Mouse (Mus musculus) neural tube, embryonic 13.5 days (tissue): ENCODE results near the gene Palld. TPM values are rescaled to one million over a fixed set of nuclear protein-coding genes. Genes with fewer than 3 reads are reported as not detected.
A peak's percentile ranks its signal among the peaks of the same experiment; 100 is the strongest.

Source experiments
- ATAC-seq: fragments of 200-750 bp; cut with Nextera tagmentation; 2 replicates; pipeline ENCODE4 v1.8.0; 2017; ENCODE audit warnings: low read depth, mild to moderate bottlenecking, moderate TSS enrichment, moderate library complexity
- H3K27ac ChIP-seq: fragments of 300-500 bp; sonication (generic); replicated peaks from 2 replicates; pipeline ENCODE4 v1.5.1; 2015; ENCODE audit warnings: moderate library complexity, mild to moderate bottlenecking, inconsistent platforms
- H3K27me3 ChIP-seq: fragments of 300-500 bp; sonication (generic); 2 replicates; pipeline ENCODE4 v1.6.1; 2015; ENCODE audit warnings: mild to moderate bottlenecking, inconsistent platforms
- H3K36me3 ChIP-seq: fragments of 300-500 bp; sonication (generic); 2 replicates; pipeline ENCODE4 v1.6.1; 2015; ENCODE audit warnings: mild to moderate bottlenecking, inconsistent platforms
- H3K4me1 ChIP-seq: fragments of 300-500 bp; sonication (generic); replicated peaks from 2 replicates; pipeline ENCODE4 v1.6.1; 2015; ENCODE audit warnings: inconsistent platforms
- H3K4me2 ChIP-seq: fragments of 300-500 bp; sonication (generic); 2 replicates; pipeline ENCODE4 v1.6.1; 2015; ENCODE audit warnings: inconsistent platforms, mild to moderate bottlenecking, moderate library complexity
- H3K4me3 ChIP-seq: fragments of 300-500 bp; sonication (generic); 2 replicates; pipeline ENCODE4 v1.5.1; 2015; ENCODE audit warnings: mild to moderate bottlenecking, inconsistent platforms
- H3K9ac ChIP-seq: fragments of 300-500 bp; sonication (generic); 2 replicates; pipeline ENCODE4 v1.6.1; 2015; ENCODE audit warnings: moderate library complexity, mild to moderate bottlenecking, inconsistent platforms
- H3K9me3 ChIP-seq: fragments of 300-500 bp; sonication (generic); 2 replicates; pipeline ENCODE4 v1.6.1; 2016; ENCODE audit warnings: inconsistent platforms
- WGBS: fragments of 180-500 bp; shearing (Covaris S2); methylation state at CpG from one replicate; pipeline ENCODE4 v1.1.7; 2015; 5-methylcytosine and 5-hydroxymethylcytosine counted together
- polyA plus RNA-seq: library from polyadenylated mRNA; unstranded; fragments of >200 nt; fragmentation: Nextera tagmentation; extraction: Ambion mirVana; gene quantifications from 2 replicates; pipeline ENCODE4 v1.2.1, GENCODE M21; 2015

Palld gene
- polyA plus RNA-seq, 1 experiment from 2014 or later, result 24.0 TPM

GRCm38 (mm10) chr8:61582547-61582946, 319.9 kb downstream of the Palld start:
- no peaks in the 10 kb centered on the region for H3K36me3 ChIP-seq
- H3K4me2 ChIP-seq, result no peak overlapping the region
- no peak overlapping the region for H3K4me3 ChIP-seq
- WGBS, result 83% methylated on average over 8 of the region's 8 CpGs
- H3K27ac ChIP-seq, result no peak overlapping the region
- no peaks in the 10 kb centered on the region for H3K9me3 ChIP-seq
- no peak for ATAC-seq
- H3K4me1 ChIP-seq, result 0 out of 2 replicates have a peak, but pooled peaks cover 3% of the 10 kb centered on the region
- H3K9ac ChIP-seq, result no peak overlapping the region
- H3K27me3 ChIP-seq, result no peaks in the 10 kb centered on the region

DNA sequence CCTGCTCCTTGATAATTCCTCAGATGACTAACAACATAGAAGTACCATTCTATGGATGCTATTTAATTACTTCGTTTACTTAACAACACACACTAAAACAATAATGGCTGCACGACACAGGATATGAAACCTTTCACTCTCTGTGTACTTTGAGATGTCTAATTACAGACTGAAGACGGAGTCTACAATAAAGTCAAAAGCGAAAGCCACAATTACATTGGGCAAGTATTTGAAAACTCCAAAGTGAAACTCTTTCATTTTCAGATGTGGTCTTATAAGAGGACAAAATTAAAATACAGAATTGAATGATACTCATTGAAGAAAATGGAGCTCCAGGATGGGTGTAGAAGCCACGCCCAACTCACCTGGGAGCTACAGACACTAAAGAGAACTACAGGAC, 321.2 kb downstream of the Palld start:
- Histone ChIP-seq H3K36me3 (no peaks in the 10 kb centered on the region), H3K27me3 (no peaks in the 10 kb centered on the region), H3K4me3 (no peak overlapping the region), H3K27ac (no peak overlapping the region), H3K9ac (no peak overlapping the region), H3K4me2 (no peak overlapping the region), H3K4me1 (0 out of 2 replicates have a peak, but pooled peaks cover 3% of the 10 kb centered on the region), H3K9me3 (no peaks in the 10 kb centered on the region)
- ATAC-seq, result no peak
- 91% methylated on average over 5 of the region's 5 CpGs for WGBS

GRCm38 (mm10) chr8:61579831-61580230, 322.7 kb downstream of the Palld start:
- Histone ChIP-seq H3K4me2 (no peak overlapping the region), H3K9me3 (no peaks in the 10 kb centered on the region), H3K36me3 (no peaks in the 10 kb centered on the region), H3K4me1 (0 out of 2 replicates have a peak, but pooled peaks cover 3% of the 10 kb centered on the region), H3K4me3 (no peak overlapping the region), H3K27me3 (no peaks in the 10 kb centered on the region), H3K27ac (no peak overlapping the region), H3K9ac (no peak overlapping the region)
- 79% methylated on average over 4 of the region's 4 CpGs for WGBS
- peak; percentile 59; the same call in 1 of the 2 replicates for ATAC-seq

GRCm38 (mm10) chr8:61578754-61579153, 323.7 kb downstream of the Palld start:
- Histone ChIP-seq H3K27me3 (no peaks in the 10 kb centered on the region), H3K36me3 (no peaks in the 10 kb centered on the region), H3K4me3 (no peak overlapping the region), H3K27ac (no peak overlapping the region), H3K9ac (no peak overlapping the region), H3K4me2 (no peak overlapping the region), H3K4me1 (0 out of 2 replicates have a peak, but pooled peaks cover 3% of the 10 kb centered on the region), H3K9me3 (no peaks in the 10 kb centered on the region)
- no peak for ATAC-seq
- 87% methylated on average over 6 of the region's 6 CpGs for WGBS

GRCm38 (mm10) chr8:61575096-61575653, 327.3 kb downstream of the Palld start:
- no peak for ATAC-seq
- H3K4me3 ChIP-seq, result no peak overlapping the region
- H3K9ac ChIP-seq, result no peak overlapping the region
- H3K27ac ChIP-seq, result no peak overlapping the region
- 69% methylated on average over 4 of the region's 4 CpGs for WGBS
- H3K4me1 ChIP-seq, result no peaks in the 10 kb centered on the region
- no peaks in the 10 kb centered on the region for H3K9me3 ChIP-seq
- no peaks in the 10 kb centered on the region for H3K27me3 ChIP-seq
- no peak overlapping the region for H3K4me2 ChIP-seq
- no peaks in the 10 kb centered on the region for H3K36me3 ChIP-seq

DNA sequence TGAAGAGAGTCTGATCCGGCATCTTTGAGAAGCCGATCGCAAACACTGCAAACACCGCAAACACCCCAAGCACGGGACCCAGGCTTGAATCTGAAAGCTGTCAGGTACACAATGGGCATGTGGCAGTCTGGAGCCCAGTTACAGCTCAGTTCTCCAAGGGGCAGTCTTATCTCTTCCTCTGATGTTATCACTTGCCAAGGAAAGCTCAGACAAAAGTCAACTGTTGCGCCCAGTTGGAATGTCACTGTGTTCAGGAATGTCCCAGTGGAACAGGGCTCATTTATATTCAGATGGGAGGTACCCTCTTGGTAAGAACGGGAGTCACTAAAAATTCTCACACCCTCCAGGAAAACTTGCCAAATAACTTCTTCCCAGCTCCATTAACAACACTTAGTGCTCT, 328.0 kb downstream of the Palld start:
- 89% methylated on average over 7 of the region's 7 CpGs for WGBS
- ATAC-seq, result no peak
- Histone ChIP-seq H3K36me3 (no peaks in the 10 kb centered on the region), H3K4me2 (no peak overlapping the region), H3K4me1 (0 out of 2 replicates have a peak, but pooled peaks cover 2% of the 10 kb centered on the region), H3K9me3 (no peaks in the 10 kb centered on the region), H3K27me3 (no peaks in the 10 kb centered on the region), H3K9ac (no peak overlapping the region), H3K27ac (no peak overlapping the region), H3K4me3 (no peak overlapping the region)

DNA sequence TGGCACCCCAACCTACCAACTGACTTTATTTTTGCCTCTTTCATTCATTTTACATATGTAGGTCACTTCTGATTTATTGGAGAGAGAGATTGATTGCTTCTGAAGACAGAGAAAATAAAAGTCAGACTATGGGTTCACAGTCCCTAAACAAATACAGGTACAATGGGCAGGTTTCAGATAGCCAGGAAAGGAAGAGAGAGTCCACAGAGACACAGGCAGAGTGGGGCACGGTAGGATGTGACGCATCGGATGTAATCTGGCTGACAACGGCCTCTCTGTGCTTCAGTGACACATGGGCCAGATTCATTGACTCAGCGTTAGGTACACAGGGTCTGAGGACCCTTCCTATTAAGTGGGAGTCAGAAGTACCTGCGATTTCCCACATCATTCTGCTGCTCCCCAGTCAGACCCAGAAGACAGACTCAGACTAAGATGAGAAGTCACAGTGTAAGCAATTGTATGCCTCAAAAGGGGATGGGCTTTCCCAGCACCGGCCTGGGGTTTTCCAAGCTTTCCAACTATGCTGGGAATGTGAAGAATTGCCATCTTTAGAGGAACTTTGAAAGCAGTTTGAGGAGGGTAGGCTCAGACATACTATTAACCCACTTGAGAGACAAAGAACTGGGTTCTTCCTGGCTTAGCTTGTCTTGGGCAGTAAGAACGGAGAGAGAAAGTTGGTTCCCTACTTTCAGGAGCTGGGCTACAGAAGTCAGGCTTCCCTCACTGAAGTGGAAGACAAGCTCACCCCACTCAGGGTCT, 329.1 kb downstream of the Palld start:
- 75% methylated on average over 8 of the region's 8 CpGs for WGBS
- no peak overlapping the region for H3K4me3 ChIP-seq
- H3K27ac ChIP-seq, result no peak overlapping the region
- ATAC-seq, result no peak
- H3K9me3 ChIP-seq, result no peaks in the 10 kb centered on the region
- no peak overlapping the region for H3K9ac ChIP-seq
- H3K4me1 ChIP-seq, result 0 out of 2 replicates have a peak, but pooled peaks cover 4% of the 10 kb centered on the region
- no peaks in the 10 kb centered on the region for H3K27me3 ChIP-seq
- no peak overlapping the region for H3K4me2 ChIP-seq
- H3K36me3 ChIP-seq, result no peaks in the 10 kb centered on the region

DNA sequence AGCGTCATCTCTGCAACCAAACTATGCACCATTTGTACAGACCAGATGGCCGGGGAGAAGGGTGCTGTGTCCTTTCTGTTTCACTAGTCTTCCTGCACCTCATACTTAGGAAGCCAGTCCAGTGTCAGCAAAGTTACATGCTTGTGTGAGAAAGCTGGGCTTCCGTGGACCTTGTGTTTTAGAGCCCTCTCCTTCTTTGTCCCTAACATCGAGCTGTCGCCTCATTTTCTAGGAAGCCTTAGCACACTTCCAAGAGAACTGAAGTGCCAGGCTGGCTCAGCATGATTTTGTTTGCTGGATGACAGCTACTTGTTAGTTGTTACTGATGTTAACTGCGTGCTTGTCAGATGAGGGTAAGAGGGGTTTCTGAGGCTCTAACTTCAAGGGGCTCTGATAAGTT, 329.8 kb downstream of the Palld start:
- Histone ChIP-seq H3K36me3 (no peaks in the 10 kb centered on the region), H3K4me2 (no peak overlapping the region), H3K9me3 (no peaks in the 10 kb centered on the region), H3K27me3 (no peaks in the 10 kb centered on the region), H3K4me1 (0 out of 2 replicates have a peak, but pooled peaks cover 4% of the 10 kb centered on the region), H3K27ac (no peak overlapping the region), H3K4me3 (no peak overlapping the region), H3K9ac (no peak overlapping the region)
- WGBS, result 90% methylated on average over 6 of the region's 6 CpGs
- no peak for ATAC-seq

DNA sequence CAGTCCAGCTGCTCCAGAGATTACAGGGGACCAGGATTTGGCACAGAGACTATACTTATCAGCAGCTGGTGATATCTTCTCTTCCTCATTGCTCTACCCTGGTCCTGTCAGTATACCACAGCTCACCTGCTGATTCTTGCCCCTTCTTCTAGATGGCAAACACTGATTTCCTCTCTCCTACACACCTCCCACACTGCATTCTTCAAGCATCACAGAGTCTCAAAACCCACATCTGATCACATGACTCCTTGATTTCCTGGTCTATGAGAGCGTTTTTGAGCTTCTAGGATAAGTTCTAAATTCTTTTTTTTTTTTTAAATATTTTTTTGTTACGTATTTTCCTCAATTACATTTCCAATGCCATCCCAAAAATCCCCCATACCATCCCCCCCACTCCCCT, 331.9 kb downstream of the Palld start:
- Histone ChIP-seq H3K36me3 (no peaks in the 10 kb centered on the region), H3K4me3 (no peak overlapping the region), H3K4me1 (0 out of 2 replicates have a peak, but pooled peaks cover 4% of the 10 kb centered on the region), H3K27ac (no peak overlapping the region), H3K27me3 (no peaks in the 10 kb centered on the region), H3K4me2 (no peak overlapping the region), H3K9me3 (no peaks in the 10 kb centered on the region), H3K9ac (no peak overlapping the region)
- 93% methylated on average over 2 of the region's 2 CpGs for WGBS
- ATAC-seq, result no peak

DNA sequence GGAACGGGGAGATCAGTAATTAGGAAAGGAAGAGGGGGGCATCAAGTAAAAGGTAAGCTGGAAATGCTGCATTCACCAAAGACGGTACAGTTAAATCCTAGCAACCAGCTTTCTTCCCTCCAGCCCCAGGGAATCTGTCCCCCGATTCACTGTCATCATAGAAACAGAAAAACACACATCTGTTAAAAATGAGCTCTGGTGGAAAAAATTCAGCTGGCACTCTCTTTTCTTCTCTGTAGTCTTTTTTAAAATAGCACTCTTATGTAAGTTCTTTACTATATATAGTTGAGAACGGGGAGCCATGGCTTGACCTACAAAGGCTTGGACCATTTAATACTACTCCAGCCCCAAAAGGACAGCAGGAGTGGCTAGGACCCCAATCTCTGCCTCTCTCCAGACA, 332.8 kb downstream of the Palld start:
- H3K4me2 ChIP-seq, result no peak overlapping the region
- H3K4me3 ChIP-seq, result no peak overlapping the region
- no peaks in the 10 kb centered on the region for H3K36me3 ChIP-seq
- H3K9ac ChIP-seq, result no peak overlapping the region
- no peak for ATAC-seq
- no peaks in the 10 kb centered on the region for H3K27me3 ChIP-seq
- no peak overlapping the region for H3K27ac ChIP-seq
- 0 out of 2 replicates have a peak, but pooled peaks cover 4% of the 10 kb centered on the region for H3K4me1 ChIP-seq
- WGBS, result 76% methylated on average over 4 of the region's 4 CpGs
- no peaks in the 10 kb centered on the region for H3K9me3 ChIP-seq

GRCm38 (mm10) chr8:61569211-61569610, 333.3 kb downstream of the Palld start:
- Histone ChIP-seq H3K9ac (no peak overlapping the region), H3K27ac (no peak overlapping the region), H3K4me2 (no peak overlapping the region), H3K27me3 (no peaks in the 10 kb centered on the region), H3K36me3 (no peaks in the 10 kb centered on the region), H3K4me3 (no peak overlapping the region), H3K4me1 (0 out of 2 replicates have a peak, but pooled peaks cover 4% of the 10 kb centered on the region), H3K9me3 (no peaks in the 10 kb centered on the region)
- no peak for ATAC-seq

DNA sequence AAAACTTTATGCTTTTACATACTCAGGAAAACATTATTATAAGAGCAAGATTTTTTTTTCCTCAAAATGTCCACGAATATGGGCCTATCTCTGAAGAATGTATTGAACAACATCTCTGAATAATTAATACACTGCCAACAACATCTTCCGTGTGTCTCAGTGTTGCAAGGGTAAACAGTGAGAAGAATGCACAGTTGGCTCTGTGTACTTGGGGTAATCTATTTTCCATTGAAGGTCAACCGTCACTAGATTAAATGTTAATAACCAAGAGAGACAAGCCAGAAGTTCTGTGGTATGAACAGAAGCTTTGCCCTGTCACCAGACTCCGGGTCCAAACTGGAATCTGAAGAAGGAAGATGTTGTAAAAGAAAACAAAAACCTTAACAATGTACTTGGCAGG, 339.1 kb downstream of the Palld start:
- Histone ChIP-seq H3K4me1 (no peaks in the 10 kb centered on the region; the same call in 1 of the 2 replicates), H3K4me2 (no peak overlapping the region), H3K27ac (no peak overlapping the region), H3K9ac (no peak overlapping the region), H3K4me3 (no peak overlapping the region), H3K36me3 (no peaks in the 10 kb centered on the region), H3K9me3 (no peaks in the 10 kb centered on the region), H3K27me3 (no peaks in the 10 kb centered on the region)
- WGBS, result 81% methylated on average over 4 of the region's 4 CpGs
- ATAC-seq, result no peak
